Mouse (Mus musculus): ENCODE measurements at regions not wholly inside any gene's neighbourhood (a gene's known extent, or its start where the extent isn't known, plus 50 kb on each side); places are given as distances from the start of the nearest gene placed in this dataset.

DNA sequence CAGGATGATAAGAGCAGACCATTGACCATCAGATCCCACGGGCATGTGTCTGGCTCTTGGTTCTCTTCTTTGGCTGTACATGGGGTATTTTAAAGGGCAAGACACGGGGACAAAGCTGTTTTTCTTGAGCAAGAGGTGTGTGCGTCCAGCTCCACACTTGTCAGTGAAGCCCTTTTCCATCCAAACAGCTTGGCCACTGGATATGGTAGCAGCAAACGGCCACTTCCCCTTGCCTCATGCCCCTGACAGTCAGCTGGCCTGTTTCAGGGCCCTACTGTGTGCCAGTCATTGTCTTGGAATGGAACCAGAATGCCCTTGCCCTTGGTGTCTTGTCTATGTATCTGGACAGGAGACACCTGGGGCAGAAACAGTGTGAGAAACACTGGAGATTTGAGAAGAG lies 224.7 kb downstream of the Zfp36l1 start:
- H3K27ac ChIP-seq: 0 out of 2 replicates have a peak overlapping the region, but pooled peaks have one; percentile 32
- 82% methylated on average over 4 of the region's 4 CpGs for WGBS
- no peak for ATAC-seq
- peaks cover 16% of the 10 kb centered on the region for H3K4me1 ChIP-seq (replicated peaks)
- no peaks in the 10 kb centered on the region for H3K27me3 ChIP-seq (replicated peaks)
- H3K9me3 ChIP-seq: no peaks in the 10 kb centered on the region
- H3K9ac ChIP-seq: no peak overlapping the region
- no peaks in the 10 kb centered on the region for H3K36me3 ChIP-seq
- no peak overlapping the region for H3K4me3 ChIP-seq (replicated peaks)
- no peak overlapping the region for H3K4me2 ChIP-seq (replicated peaks)

DNA sequence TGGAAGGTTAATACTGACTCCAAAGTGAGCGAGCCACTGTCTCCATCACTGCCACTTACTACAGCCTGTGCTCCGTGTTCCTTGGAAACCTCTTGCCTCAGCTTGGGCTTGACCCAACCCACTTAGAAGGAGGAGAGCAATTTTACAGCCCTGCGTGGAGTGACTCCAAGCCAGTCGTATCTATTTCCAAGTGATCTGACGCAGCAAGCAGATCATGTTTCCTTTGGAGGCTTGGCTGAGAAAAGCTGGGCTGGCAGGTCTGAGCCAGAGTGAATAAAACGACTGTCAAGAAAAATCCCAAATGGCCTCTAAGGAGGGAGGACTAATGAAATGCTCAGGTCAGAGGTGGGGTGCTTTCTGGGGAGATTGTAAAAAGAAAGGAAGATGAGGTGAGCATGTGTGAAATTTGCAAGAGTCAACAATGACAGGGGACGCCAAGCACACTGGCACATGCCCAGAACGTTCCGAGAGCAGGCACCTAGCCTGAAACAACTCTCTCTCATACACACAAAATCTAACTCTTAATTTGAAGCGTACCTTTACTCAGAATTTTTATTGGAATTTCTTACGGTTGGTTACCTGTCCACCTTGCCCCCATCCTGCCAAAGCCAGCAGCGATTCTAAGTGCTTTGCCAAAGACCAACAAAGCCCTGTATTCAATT lies 225.5 kb downstream of the Zfp36l1 start:
- 46% methylated on average over 12 of the region's 12 CpGs for WGBS
- H3K9me3 ChIP-seq: no peaks in the 10 kb centered on the region
- ATAC-seq: peak; percentile 55
- H3K27ac ChIP-seq: 0 out of 2 replicates have a peak overlapping the region, but pooled peaks have one; percentile 32
- peaks cover 16% of the 10 kb centered on the region for H3K4me1 ChIP-seq (replicated peaks)
- H3K36me3 ChIP-seq: no peaks in the 10 kb centered on the region
- no peak overlapping the region for H3K9ac ChIP-seq
- H3K4me3 ChIP-seq (replicated peaks): no peak overlapping the region
- no peaks in the 10 kb centered on the region for H3K27me3 ChIP-seq (replicated peaks)
- no peak overlapping the region for H3K4me2 ChIP-seq (replicated peaks)

DNA sequence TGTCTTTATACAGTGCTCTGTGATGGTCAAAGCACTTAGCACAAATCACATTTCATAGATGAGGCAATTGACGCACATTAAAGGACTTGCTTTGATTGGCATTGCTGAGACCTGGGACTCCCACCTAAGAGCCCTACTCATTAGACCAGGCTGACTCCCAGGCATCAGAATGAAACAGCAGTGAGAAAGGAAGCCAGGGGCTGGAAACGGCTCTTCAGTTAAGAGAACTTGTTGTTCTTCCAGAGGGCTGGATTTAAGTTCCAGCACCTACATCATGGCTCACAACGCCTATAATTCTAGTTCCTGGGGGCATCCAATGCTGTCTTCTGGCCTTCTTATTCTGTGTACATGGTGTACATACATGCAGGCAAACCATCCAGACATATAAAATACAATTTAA lies 226.3 kb downstream of the Zfp36l1 start:
- Histone ChIP-seq H3K36me3 (no peaks in the 10 kb centered on the region), H3K4me2 (replicated peaks) (no peak overlapping the region), H3K9me3 (no peaks in the 10 kb centered on the region), H3K27ac (no peak overlapping the region), H3K9ac (no peak overlapping the region), H3K4me3 (replicated peaks) (no peak overlapping the region), H3K27me3 (replicated peaks) (no peaks in the 10 kb centered on the region), H3K4me1 (replicated peaks) (peaks cover 16% of the 10 kb centered on the region)
- 79% methylated on average over 3 of the region's 3 CpGs for WGBS
- ATAC-seq: no peak

DNA sequence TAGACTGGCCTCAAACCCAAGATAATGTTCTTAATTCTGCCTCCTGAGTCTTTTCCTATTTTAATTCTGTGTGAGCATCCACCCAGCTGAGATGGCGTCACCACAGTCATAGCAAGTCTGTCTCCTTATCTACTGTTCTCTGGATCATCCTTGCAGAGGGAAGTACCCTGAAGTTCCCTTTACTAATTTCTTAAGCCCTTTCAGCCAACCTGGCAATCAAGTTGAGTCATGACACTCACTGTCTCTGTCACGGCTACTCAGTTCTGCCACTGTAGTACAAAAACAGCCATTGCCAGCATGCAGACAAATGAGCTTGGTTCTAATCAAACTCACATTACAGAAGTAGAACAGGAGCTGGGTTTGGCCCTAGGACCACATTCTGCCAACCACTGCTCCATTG lies 227.5 kb downstream of the Zfp36l1 start:
- Histone ChIP-seq H3K4me1 (replicated peaks) (peaks cover 18% of the 10 kb centered on the region), H3K27ac (no peak overlapping the region), H3K9ac (no peak overlapping the region), H3K36me3 (no peaks in the 10 kb centered on the region), H3K27me3 (replicated peaks) (no peaks in the 10 kb centered on the region), H3K4me3 (replicated peaks) (no peak overlapping the region), H3K9me3 (no peaks in the 10 kb centered on the region), H3K4me2 (replicated peaks) (no peak overlapping the region)
- 96% methylated on average over 2 of the region's 2 CpGs for WGBS
- no peak for ATAC-seq

DNA sequence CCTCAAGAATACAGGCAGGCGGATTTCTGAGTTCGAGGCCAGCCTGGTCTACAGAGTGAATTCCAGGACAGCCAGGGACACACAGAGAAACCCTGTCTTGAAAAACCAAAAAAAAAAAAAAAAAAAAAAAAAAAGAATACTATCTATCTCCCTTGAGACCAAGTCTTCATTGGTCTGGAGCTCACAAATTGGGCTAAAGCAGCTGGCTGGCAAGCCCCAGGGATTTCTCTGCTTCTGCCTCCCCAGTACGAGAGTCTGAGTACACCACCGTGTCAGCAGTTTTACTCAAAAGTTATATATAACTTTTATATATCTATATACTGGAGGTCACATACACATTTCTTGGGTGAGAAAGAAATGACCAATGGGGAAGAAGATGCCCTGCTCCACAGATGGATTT lies 229.2 kb downstream of the Zfp36l1 start:
- ATAC-seq: no peak
- Histone ChIP-seq H3K27me3 (replicated peaks) (no peaks in the 10 kb centered on the region), H3K9me3 (no peaks in the 10 kb centered on the region), H3K36me3 (no peaks in the 10 kb centered on the region), H3K4me3 (replicated peaks) (no peak overlapping the region), H3K27ac (no peak overlapping the region), H3K9ac (no peak overlapping the region), H3K4me2 (replicated peaks) (no peak overlapping the region), H3K4me1 (replicated peaks) (peaks cover 31% of the 10 kb centered on the region)
- WGBS: 87% methylated on average over 4 of the region's 4 CpGs

DNA sequence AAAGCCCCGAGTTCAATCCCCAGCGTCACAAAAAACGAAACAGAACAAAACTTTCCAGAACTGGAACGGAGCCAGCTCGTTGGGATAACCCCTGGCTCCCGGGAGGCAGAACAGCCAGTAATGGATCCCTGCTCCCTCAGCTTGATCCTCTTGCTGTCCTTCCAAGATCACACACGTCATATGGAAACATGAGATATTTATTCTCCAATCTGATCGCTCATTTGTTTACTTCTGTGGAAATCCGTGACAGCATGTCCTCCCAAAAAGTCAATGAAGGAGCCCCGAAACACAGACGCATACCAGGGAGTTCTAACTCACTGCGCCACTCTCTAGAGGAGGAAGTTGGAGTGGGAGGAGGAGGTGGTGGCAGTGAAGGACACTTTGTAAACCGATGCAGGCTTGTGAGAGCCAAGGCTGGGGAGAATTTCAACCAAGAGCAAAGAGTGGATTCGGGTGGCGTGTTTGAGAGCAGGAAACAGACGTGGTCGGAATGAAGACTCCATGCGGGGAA lies 232.0 kb downstream of the Zfp36l1 start:
- no peak for ATAC-seq
- Histone ChIP-seq H3K27me3 (replicated peaks) (no peaks in the 10 kb centered on the region), H3K9ac (no peak overlapping the region), H3K4me2 (replicated peaks) (no peak overlapping the region), H3K9me3 (no peaks in the 10 kb centered on the region), H3K4me3 (replicated peaks) (no peak overlapping the region), H3K27ac (peak overlapping the region; percentile 57), H3K36me3 (no peaks in the 10 kb centered on the region), H3K4me1 (replicated peaks) (peaks cover 24% of the 10 kb centered on the region)
- WGBS: 46% methylated on average over 18 of the region's 18 CpGs

DNA sequence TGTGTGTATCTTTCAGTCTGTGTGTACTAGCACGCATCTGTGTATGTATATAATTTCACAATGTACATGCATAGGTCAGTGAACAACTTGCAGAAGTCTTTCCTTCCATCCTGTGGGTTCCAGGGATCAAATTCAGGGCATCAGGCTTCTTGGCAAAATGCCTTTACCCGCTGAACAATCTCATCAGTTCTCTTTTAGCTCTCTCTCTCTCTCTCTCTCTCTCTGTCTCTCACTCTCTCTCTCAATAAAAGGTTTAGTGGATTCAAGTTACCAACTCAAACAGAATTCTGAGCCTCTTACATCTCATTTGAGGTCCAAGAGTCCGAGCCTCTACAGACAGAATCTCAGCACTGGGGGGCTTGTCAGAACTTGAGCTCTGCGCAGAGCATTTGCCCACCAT lies 232.5 kb downstream of the Zfp36l1 start:
- ATAC-seq: no peak
- no peaks in the 10 kb centered on the region for H3K27me3 ChIP-seq (replicated peaks)
- peak overlapping the region; percentile 57 for H3K27ac ChIP-seq
- H3K4me1 ChIP-seq (replicated peaks): peaks cover 24% of the 10 kb centered on the region
- H3K9ac ChIP-seq: no peak overlapping the region
- H3K36me3 ChIP-seq: no peaks in the 10 kb centered on the region
- H3K9me3 ChIP-seq: no peaks in the 10 kb centered on the region
- 59% methylated on average over 4 of the region's 4 CpGs for WGBS
- no peak overlapping the region for H3K4me2 ChIP-seq (replicated peaks)
- no peak overlapping the region for H3K4me3 ChIP-seq (replicated peaks)

DNA sequence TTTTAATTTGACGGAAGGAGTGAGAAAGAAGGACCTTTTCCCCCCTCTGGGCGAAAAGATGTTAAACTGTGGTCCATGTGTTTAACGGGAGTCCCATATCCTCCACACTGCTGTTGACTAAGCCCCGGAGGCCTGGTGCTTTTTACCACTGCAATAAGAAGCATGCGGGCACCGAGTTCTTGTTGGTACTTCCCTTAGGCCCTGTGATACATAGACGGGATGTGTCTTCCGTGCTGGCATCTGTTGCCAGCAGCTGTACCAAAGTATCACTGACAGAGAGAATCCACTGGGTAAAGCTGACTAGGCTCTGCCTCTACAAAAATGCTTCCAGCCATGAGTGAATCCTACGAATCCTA lies 232.9 kb downstream of the Zfp36l1 start:
- Histone ChIP-seq H3K4me2 (replicated peaks) (no peak overlapping the region), H3K27me3 (replicated peaks) (no peaks in the 10 kb centered on the region), H3K4me3 (replicated peaks) (no peak overlapping the region), H3K9ac (no peak overlapping the region), H3K36me3 (no peaks in the 10 kb centered on the region), H3K27ac (peak overlapping the region; percentile 72), H3K4me1 (replicated peaks) (peaks cover 24% of the 10 kb centered on the region), H3K9me3 (no peaks in the 10 kb centered on the region)
- ATAC-seq: peak; percentile 31; the same call in 1 of the 2 replicates
- 56% methylated on average over 9 of the region's 9 CpGs for WGBS

- Histone ChIP-seq H3K27me3 (replicated peaks) (no peaks in the 10 kb centered on the region), H3K36me3 (no peaks in the 10 kb centered on the region), H3K4me2 (replicated peaks) (no peak overlapping the region), H3K9me3 (no peaks in the 10 kb centered on the region), H3K27ac (peak overlapping the region; percentile 72), H3K9ac (no peak overlapping the region), H3K4me1 (replicated peaks) (peaks cover 24% of the 10 kb centered on the region), H3K4me3 (replicated peaks) (no peak overlapping the region)
- WGBS: 34% methylated on average over 15 of the region's 15 CpGs
- peak; percentile 87 for ATAC-seq
Measured at GRCm38 (mm10) chr12:79879093-79879917, 233.5 kb downstream of the Zfp36l1 start.

- no peaks in the 10 kb centered on the region for H3K27me3 ChIP-seq (replicated peaks)
- H3K36me3 ChIP-seq: no peaks in the 10 kb centered on the region
- no peak overlapping the region for H3K9ac ChIP-seq
- H3K9me3 ChIP-seq: no peaks in the 10 kb centered on the region
- 63% methylated on average over 5 of the region's 5 CpGs for WGBS
- H3K4me3 ChIP-seq (replicated peaks): no peak overlapping the region
- ATAC-seq: no peak
- no peak overlapping the region for H3K4me2 ChIP-seq (replicated peaks)
- H3K27ac ChIP-seq: peak overlapping the region; percentile 72; the same call in 1 of the 2 replicates
- peaks cover 24% of the 10 kb centered on the region for H3K4me1 ChIP-seq (replicated peaks)
Measured at GRCm38 (mm10) chr12:79878766-79879092, 234.1 kb downstream of the Zfp36l1 start.

GRCm38 (mm10) chr12:79878163-79878562 lies 234.7 kb downstream of the Zfp36l1 start:
- Histone ChIP-seq H3K27me3 (replicated peaks) (no peaks in the 10 kb centered on the region), H3K4me2 (replicated peaks) (no peak overlapping the region), H3K36me3 (no peaks in the 10 kb centered on the region), H3K27ac (no peak overlapping the region), H3K4me1 (replicated peaks) (peaks cover 24% of the 10 kb centered on the region), H3K9ac (no peak overlapping the region), H3K9me3 (no peaks in the 10 kb centered on the region), H3K4me3 (replicated peaks) (no peak overlapping the region)
- no peak for ATAC-seq
- WGBS: 92% methylated on average over 3 of the region's 3 CpGs

GRCm38 (mm10) chr12:79874333-79874732 lies 238.5 kb downstream of the Zfp36l1 start:
- Histone ChIP-seq H3K4me1 (replicated peaks) (peaks cover 6% of the 10 kb centered on the region; the same call in 1 of the 2 replicates), H3K9me3 (no peaks in the 10 kb centered on the region), H3K4me2 (replicated peaks) (no peak overlapping the region), H3K27me3 (replicated peaks) (no peaks in the 10 kb centered on the region), H3K27ac (no peak overlapping the region), H3K36me3 (no peaks in the 10 kb centered on the region), H3K4me3 (replicated peaks) (no peak overlapping the region), H3K9ac (no peak overlapping the region)
- 0 out of 2 replicates have a peak, but pooled peaks have one; percentile 31 for ATAC-seq
- 40% methylated on average over 2 of the region's 2 CpGs for WGBS
